Mouse (Mus musculus): ENCODE measurements around the gene Cacna1c.
A peak's percentile ranks its signal among the peaks of the same experiment; 100 is the strongest.

Gene Cacna1c

DNA sequence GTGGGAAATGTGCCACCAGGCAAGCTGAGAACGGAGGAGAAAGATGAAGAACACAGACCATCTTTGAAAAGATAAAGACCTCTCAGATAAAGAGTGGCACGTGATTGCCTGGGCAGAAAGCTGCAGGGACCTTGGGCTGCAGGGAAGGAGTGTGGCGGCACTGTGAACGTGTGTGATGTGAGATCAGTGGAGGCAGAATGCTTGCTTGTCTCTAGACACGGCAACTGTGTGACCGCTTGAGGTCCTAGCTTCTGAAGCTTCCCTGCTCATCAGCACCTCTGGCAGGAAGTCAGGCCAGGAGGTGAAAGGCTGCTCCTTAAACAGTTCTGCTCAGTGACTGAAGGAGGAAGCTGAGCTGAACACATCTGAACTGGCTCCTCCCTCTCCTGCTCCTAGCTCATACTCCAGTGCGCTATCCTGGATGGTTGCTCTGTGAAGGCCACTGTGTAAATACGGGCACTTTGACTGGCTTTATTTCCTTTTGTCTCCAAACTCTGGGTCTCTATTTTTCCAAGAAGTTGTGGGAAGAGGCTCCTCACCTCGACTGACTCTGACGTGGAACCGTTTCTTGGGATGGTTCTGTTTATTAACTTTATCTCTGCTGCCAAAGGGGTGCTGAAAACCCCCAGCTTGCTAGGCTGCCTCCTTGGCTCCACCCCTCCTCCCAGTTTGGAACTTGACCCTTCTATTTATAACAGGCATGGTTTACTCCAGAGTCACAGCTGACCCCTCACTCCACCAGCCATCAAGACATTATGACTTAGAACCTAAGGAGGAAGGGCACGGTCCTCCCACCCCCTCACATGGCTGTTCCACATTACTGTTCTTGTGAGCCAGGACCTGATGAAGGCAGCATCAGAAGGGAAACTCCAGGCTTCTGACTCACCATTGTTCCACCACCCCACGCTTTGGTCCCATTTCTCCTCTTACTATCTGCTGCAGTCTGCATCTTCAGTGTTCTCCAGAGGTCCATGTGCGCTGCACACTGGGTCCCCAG lies 357.0 kb downstream of the Cacna1c start:
- DNase-seq: no peak

DNA sequence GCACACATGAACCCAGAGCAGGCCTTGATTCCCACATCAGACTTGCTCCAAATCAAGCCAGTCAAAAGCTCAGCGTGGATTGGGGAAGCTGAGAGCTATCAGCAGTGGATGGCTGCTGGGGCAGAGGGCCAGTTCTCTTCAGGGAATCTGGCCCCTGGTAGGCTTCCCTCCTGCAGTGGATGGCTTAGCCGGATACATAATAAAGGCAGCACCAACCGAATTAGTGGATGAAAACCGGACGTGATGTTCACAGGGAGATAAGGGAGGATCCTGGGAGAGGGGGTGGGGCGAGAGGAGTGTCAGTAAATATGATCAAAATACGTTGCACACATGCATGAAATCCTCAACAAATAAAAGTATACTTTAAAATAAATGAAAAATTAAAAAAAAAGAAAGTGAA lies 359.5 kb downstream of the Cacna1c start:
- no peak for DNase-seq

DNA sequence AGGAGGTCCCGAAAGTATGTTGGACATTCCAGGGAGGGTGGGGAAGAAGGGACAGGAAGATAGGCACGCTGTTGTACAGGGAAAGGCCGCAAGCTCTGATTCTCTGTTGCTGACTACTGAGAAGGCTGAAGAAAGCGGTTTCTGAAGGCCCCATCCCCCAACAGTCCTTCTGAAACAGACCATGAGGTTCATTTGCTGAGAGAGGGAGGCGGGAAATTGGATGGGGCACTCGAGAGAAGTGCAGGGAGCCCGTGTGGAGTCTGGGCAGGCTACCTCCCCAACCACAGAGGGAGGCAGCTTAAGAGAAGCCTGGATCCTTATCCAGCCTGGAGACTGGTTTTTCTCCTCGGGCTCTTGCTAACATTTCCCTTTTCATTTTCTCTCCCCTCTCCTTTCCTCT lies 362.2 kb downstream of the Cacna1c start:
- DNase-seq: no peak

DNA sequence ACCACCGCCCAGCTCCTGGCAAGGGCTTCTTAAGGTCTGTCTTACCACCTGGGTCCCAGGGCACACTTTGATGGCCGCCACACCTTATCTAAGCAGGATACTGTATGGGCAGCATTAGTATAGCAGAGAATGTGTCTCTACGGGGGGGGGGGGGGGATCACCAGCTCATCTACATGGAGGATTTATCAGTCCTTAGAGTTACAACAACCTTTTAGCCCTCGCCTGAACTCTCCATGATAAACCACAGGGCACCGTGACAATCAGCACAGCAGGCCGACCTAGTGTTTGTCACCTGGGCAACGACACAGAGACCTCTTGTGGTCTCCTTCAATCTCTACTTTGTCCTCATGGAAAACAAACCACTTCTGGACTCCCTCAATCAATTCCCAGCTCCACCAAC lies 363.2 kb downstream of the Cacna1c start:
- DNase-seq: no peak

DNA sequence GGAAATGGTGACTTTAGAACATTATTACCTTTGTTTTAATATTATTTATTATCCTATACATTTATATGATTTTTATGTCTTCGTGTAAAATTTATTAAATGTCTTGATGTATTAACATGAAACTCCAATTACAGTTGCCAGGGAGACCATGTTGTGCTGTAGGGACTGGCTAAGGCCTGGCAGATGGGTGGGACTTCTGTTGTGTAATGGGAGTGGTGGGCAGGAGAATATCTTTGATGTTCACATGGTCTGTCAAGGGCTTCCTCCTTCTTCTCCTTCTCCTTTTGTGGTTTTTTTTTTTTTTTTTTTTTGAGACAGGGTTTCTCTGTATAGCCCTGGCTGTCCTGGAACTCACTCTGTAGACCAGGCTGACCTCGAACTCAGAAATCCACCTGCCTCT lies 363.6 kb downstream of the Cacna1c start:
- DNase-seq: no peak

DNA sequence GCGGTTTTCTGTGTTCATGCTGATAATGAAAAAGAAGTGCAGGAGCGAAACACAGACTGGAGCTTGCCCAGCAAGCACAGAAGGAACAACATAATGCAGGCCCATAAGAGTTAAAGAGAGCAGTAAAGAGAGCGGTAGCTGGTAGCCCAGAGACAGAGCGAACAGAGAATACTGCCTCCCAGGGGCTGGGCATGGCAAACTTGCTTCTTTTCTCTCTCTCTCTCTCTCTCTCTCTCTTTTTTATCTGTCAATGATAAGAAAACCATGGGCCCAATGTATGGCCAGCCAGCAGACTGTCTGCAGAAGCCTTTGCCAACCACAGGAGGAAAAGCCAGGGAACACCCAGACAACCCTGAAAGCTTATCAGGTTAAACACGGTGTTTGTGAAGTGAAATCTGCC lies 365.4 kb downstream of the Cacna1c start:
- DNase-seq: no peak

DNA sequence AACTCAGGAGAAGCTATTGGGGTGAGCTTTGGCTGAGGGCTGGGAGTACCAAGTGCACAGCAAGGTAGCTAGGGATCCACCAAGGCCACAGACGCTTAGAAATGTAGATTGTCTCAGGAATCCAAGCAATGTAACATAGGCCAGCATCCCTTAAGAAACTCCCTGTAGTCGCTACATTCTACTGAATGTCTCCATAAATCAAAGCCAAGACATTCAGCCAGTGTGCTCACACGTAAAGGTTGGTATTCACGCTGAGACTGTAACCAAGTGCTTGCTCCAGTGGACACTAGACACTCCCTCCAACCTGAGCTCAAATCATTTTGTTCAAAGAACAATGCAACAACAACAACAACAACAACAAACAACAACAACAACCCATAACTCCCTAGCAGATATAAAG lies 368.0 kb downstream of the Cacna1c start:
- DNase-seq: no peak

DNA sequence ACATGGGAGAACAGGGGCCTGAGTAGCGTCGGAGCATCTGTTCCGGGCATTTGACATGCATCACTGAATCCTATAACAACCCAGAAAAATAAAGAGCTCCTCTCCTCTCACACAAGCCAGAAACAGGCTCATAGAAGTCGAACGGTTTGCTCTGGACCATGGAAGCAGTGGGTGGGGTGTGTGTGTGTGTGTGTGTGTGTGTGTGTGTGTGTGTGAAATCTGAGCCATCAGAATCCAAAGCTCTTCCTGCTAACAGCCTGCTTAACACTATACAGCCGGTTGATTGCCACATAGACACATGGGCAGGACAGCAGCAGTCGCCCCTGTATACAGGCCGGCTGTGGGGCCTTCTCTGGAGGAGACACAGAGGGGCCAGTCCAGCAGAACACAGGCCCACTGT lies 368.7 kb downstream of the Cacna1c start:
- no peak for DNase-seq

DNA sequence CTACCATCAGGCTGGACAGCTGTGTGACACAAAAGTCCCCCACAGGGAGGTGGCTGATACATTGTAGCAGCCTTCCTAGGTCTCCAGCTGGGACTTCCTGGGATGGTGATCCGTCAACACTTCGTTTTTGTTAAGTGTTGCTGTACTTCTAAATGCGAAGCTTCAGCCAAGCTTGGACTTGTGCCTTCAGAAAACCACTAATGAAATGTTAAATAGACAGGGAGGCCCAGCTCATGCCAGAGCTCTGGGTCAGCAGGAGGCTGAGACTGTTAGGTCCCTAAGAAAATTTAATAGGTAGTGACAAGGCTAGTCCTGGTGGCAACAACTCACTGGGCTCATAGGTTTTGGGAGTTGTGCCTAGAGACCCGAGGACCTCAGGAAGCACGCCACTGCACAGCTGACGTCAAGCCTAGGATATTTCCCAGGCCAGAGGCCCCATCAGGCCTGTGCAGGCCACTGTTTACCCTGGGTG lies 370.8 kb downstream of the Cacna1c start:
- DNase-seq: no peak

DNA sequence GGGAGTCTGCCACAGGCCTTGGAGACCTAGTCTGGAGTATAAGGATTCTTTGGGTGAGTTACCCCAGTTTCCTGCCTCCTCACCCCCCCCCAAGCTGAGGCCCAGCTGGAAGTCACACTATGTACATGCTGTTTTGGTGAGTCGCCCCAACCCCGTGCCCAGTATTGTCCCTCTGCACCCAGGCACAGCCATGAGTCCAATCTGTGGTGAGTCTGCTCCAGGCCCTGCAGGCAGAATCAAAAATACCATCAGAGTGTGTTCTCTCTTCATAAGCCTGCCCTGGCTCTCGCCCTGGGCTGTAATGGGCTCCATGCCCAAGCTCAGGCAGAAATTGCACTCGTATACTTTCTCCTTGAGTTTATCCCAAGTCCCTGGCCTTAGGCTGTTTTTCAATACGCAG lies 374.7 kb downstream of the Cacna1c start:
- DNase-seq: no peak

DNA sequence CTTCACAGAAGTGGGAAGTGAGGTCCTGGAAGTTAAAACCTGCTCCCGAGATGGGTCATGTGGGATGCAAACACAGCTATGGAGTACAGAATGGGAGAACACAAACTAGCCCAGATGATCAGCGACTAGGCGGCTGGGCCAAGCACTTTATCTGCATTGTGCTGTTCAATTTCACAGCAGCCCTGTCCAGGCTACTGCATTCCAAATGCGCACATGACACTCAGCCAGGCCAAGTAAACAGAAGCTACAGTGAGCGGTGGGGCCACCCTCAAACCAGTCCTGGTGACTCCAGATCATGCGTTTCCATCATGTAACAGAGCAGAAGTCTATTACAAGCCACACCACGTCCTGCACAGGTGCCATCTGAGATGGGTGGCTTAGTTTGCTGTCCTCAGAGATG lies 376.6 kb downstream of the Cacna1c start:
- no peak for DNase-seq

DNA sequence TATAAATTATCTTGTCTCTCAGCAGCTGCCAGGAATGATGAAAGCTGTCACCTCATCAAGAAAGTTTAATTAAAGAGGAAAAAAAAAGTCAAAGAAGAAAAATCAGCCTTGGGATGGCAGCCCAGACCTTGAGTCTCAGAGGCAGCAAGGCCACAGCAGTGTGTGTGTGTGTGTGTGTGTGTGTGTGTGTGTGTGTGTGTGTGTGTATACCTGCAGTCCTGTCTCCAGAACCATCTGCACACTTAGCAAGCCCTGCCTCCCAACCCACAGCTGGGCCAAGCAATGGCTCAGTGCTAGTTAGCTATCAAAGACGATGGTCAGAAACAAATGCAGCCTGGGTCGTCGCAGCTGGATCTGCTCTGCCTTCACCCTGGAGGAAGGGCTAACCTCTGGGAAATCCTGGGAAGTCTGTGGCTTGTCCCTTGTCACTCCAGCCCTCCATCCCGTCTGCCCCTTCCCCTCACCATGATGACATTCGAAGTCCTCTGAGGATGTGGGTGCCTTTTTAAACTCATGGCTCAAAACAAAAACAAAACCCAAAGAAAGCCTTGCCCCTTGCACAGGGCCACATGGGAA lies 378.2 kb downstream of the Cacna1c start:
- DNase-seq: no peak

DNA sequence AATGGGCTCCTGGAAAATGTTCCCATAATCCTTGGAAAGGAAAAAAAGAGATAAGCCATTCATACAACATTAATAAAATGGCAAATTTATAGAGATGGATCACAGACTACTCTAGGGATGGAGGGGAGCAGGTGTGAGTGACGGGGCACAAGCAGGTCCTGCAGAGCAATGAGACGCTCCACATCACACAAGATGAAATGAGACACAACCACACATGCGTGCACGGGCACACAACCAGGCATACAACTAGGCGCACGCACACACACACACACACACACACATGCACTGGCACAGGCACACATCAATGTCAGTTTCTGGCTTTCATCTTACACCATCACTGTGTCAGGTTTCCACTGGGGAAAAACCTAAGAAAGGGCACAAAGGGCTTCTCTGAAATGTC lies 380.0 kb downstream of the Cacna1c start:
- DNase-seq: no peak

DNA sequence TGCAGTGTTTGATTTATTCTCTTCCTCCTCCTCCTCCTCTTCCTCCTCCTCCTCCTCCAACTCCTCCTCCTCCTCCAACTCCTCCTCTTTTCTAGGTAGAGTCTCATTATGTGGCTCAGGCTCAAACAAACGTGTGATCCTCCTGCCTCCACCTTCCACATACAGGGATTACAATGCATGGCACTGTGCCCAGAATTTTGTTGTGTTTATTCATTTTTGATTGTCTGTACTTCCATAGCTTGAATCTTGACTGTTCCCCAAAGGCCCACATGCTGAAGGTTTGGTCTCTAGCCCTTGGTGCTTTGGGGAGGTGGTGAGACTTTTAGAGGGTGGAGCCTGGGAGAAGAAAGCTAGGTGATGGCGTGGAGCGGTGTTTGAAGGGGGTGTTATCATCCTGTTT lies 383.7 kb downstream of the Cacna1c start:
- DNase-seq: no peak

DNA sequence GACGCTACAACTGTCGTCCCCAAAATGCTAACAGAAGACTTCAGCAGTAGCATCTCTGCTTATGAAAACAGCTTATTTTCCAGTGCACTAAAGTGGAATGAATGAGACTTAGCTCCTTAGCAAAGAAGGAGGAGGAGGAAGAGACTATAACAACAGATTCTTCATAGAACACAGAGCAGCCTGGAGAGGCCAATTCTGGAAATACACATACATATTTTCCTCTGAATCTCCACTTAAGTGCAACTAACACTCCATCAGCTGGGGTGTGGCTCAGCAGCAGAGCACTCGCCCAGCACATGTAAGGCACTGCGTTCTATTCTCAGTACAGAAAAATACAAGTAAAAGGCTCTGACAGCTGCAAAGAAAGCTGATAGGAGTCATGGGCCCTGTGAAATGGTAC lies 384.2 kb downstream of the Cacna1c start:
- no peak for DNase-seq

DNA sequence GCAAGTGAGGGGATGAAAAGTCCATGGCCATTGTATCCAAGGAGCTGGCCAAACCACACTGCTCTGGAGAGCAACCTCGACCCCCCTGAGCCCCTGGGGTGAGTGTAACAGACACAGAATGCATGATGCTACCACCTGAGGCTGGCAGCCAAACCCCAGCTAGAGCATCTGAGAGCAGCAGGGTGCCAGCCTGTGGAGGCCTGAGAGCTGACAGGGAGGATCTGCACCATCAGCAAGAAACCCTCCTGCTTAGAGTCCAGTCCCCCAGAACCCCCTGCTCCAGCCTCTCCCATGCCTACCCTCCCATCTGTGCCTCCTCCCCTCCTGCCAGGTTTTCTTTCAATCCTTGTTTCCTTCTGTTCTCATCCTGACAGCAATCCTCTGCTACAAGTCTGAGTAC lies 385.4 kb downstream of the Cacna1c start:
- DNase-seq: no peak

DNA sequence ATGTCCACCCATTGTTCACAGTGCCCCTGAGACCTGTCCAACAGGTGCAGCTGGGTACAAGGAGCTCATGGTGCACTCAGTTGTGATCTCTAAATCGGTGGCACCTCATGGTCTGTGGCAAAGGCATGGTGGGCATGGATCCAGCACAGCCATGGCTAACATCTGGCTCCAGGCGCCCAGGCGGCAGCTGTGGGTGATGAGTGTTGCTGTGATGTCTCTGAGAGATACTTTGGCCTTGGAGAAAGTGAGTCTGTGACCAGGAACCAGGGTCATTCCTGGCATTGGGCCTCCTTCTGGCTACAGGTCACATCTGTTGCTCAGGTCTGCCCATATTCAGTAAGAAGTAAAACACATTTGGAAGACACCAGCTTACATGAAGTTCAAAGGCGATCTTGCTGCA lies 391.1 kb downstream of the Cacna1c start:
- DNase-seq: no peak

DNA sequence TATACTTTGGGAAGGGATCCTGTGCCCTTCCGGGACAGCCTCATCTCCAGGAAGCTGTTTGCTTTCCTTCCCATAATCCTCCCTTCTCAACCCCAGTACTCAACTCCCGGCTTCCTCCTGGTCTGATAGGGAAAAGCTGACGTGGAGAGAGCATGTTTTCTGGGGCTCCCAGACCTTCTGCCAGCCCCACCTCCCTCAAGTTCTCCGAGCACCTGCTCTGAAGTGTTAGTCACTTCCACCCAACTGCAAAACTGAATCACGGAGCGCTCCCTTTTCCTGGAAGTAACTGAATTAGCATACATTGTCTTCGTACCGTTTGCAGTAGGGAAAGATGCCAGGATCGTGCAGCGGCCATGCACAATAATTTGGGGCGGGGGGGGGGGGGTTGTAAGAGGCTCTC lies 393.9 kb downstream of the Cacna1c start:
- peak; percentile 56 for DNase-seq

DNA sequence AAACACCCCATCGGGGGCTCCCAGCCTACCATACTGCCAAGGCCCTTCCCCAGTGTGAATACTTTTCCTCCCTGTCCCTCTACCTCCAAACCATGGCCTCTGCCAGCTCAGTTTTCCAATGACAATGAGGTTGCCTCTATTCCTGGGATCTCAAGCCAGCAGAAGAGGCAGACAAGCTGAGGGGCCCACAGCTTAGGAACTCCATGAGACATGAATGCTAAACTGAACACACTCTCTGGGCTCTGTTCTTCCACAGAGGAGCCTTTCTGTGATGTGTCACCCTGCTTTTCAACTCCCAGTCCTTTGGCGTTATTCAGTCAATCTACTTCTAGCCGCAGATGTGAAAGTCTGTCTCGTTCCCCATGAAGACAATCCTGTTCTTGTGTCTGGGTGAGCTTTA lies 399.8 kb downstream of the Cacna1c start:
- no peak for DNase-seq

DNA sequence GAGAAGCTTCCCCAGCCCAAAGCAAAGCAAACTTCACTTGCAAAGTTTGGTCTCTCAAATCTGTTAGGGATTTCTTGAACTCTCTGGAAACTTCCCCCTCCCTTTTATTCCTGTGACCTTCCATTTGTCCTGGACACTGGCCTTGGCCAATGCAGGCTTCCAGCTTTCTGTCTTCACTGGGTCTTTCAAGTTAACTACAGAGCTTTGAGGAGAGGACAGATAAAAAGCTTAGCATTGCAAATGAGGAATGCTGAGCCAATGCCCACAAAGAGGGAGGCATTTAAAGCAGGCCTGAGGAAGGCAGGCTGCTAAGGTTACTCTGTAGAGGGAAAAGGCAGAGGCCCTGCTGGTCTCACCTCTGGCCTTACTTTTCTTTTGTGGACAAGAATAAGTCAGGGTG lies 400.5 kb downstream of the Cacna1c start:
- no peak for DNase-seq

DNA sequence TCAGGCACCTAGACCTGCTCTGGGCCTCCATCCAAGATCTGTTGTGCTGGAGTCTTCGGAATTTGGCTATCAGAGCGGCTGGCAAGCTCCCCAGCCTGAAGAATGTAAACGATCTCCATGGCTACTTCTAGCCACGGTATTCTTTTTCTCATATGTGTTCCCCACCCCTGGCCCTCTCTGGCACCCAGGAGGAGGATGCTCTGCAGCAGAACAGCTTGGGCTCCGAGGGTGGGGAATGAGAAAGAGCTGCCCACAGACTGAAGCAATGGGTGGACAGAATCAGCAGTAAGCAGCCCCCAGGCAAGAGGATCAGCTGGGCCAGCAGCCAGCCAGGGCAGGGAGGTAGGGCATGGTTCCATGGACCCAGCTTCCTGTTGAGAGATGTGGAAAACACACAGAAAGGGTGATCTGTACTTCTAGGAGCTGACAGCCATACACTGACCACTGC lies 404.3 kb downstream of the Cacna1c start:
- peak; percentile 36 for DNase-seq

DNA sequence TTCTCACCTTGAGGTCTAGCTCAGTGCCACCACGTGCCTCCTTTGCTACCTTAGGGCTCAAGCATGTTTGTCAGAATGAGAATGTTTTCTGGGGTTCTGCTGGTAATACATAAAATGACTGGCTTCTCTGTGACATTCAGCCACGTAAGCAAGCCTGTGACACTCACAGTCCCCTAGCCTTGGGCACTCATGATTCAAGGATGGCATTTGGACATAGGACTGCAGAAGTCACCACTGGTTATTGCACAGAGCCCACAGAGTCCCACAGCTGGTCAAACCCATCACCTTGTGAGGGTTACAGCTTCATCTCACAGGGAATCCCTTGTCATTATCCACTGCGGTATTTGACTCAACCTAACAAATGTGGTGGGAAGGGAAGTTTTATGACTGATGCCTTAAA lies 408.3 kb downstream of the Cacna1c start:
- DNase-seq: no peak

DNA sequence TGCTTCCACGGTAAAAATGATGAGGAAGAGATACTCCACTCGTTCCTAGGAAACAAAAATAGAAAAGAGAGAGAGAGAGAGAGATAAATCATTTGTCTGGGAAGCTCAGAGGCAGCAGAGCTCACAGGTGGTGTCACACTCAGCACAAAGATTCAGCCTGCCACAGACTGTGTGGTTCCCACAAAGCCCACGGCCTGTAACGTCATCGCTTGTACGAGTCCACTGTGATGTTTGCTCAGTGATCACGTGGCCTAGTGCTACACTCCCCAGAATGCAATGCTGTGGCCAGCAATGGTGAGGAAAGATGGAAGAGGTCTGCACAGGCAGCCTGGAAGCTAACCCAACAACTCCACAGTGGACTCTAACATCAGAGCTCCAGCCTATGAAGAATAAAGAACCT lies 415.9 kb downstream of the Cacna1c start:
- no peak for DNase-seq

DNA sequence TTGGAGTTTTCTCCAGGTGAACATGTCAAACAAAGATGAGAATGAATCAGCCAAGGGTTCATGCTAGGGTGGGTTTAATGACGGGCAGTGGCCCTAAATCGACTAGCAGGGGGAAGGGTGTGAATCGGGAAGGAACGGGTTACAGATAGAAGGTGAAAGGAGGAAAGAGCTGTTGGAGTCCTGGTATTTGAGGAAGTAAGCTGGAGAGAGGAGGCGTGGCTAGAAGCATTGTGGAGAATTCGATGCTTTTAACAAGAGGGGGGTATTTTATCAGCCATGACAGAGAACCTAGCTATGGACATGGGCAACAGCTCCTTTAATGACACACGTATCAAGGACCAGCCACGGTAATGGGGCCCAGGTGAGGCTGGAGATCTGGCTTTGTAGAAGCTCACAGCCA lies 417.0 kb downstream of the Cacna1c start:
- no peak for DNase-seq
